In the genomic region with DNA sequence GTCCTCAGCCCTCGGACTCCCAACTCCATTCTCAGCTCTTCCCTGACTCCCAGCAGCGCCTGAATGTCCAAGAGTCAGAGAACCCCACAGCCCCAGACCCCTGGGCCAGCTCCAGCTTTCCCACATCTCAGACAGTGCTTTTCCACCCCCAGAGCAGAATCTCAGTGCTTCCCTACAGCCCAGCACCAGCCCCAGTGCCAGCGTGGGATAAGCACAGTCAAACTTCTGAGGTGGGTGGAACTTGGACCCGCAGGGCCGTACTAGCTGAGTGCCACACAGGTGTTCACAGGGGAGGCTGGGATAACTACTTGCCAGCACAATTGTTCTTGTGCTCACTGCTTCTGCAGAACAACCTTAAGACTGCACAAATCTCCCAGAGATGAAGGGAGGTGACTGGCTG, we compare ENCODE assay signal across 28 mouse cellular contexts.
DNase-seq lines count a peak whose midpoint lies in the region; ATAC-seq and TF ChIP-seq lines count a peak whose summit lies in the region.
"Had no signal": no experiment of that assay in that cellular context is flagged by ENCODE, and none has a peak within 500 bp of the region (broad histone marks: within the 10 kb centered on the region; RNA-seq: fewer than 3 reads in every experiment).

No protein-coding gene starts in this region.

- H3K4me1 ChIP-seq in kidney, postnatal 0 days (replicated peaks; ENCODE audit: insufficient read depth, low read length), result peaks cover 12% of the 10 kb centered on the region
- H3K4me1 ChIP-seq in liver, postnatal 0 days (ENCODE audit: insufficient read depth), result peaks cover 4% of the 10 kb centered on the region; the same call in 1 of the 2 replicates
- H3K4me1 ChIP-seq in E14TG2a.4 (replicated peaks; ENCODE audit: low read depth, low read length), result peaks cover 56% of the 10 kb centered on the region

- 0 out of 2 replicates have a peak overlapping the region, but pooled peaks have one; percentile 13 for H3K9ac ChIP-seq in kidney, postnatal 0 days (ENCODE audit: low read depth, low read length)
- no peak overlapping the region for H3K9ac ChIP-seq in liver, postnatal 0 days (replicated peaks)
- H3K9ac ChIP-seq: embryonic facial prominence, embryonic 15.5 days; forebrain, embryonic 12.5 days; forebrain, postnatal 0 days; intestine, embryonic 15.5 days; limb, embryonic 13.5 days; liver, embryonic 12.5 days; midbrain, embryonic 15.5 days; neural tube, embryonic 15.5 days had no signal

- H3K4me2 ChIP-seq in kidney, postnatal 0 days (ENCODE audit: low read length), result no peak overlapping the region
- H3K4me2 ChIP-seq in liver, postnatal 0 days (ENCODE audit: low read depth, low read length), result no peak overlapping the region
- H3K4me2 ChIP-seq: embryonic facial prominence, embryonic 15.5 days; forebrain, embryonic 12.5 days; intestine, embryonic 15.5 days; limb, embryonic 13.5 days; liver, embryonic 12.5 days; midbrain, embryonic 15.5 days; neural tube, embryonic 15.5 days had no signal

- DNase-seq in kidney, postnatal 0 days (ENCODE audit: low spot score), result no peak
- no peak for DNase-seq in kidney, adult 8-10 months
- peak; percentile 9 for DNase-seq in liver, postnatal 0 days
- no peak for DNase-seq in liver
- peak; percentile 68 for DNase-seq in brain, adult 2 months (ENCODE audit: low read depth, low spot score)
- DNase-seq: adrenal gland, adult 2 months; adrenal gland, postnatal 36 days; B cell, adult 2 months; cerebellum, adult 2 months; cerebellum, postnatal 14 days; forebrain, postnatal 0 days; gastrocnemius, postnatal 14 days; heart, postnatal 14 days; lung, adult 18-20 months; retina, postnatal 1 day had no signal

- no peak overlapping the region for H3K4me3 ChIP-seq in kidney, postnatal 0 days (replicated peaks; ENCODE audit: low read depth, low read length)
- H3K4me3 ChIP-seq in liver, postnatal 0 days (ENCODE audit: low read depth, low read length), result no peak overlapping the region
- peak overlapping the region; percentile 43; the same call in 1 of the 2 replicates for H3K4me3 ChIP-seq in E14TG2a.4 (replicated peaks; ENCODE audit: low read length)
- H3K4me3 ChIP-seq: embryonic facial prominence, embryonic 10.5 days; embryonic facial prominence, embryonic 15.5 days; forebrain, embryonic 12.5 days; heart, adult 2 months; intestine, embryonic 15.5 days; limb, embryonic 13.5 days; liver, embryonic 12.5 days; midbrain, embryonic 15.5 days; neural tube, embryonic 15.5 days had no signal

- no peak for ATAC-seq in kidney, postnatal 0 days (replicated peaks; ENCODE audit: low FRiP score, low read depth)
- no peak for ATAC-seq in liver, postnatal 0 days
- ATAC-seq: activated CD4-positive, CD25-positive, alpha-beta regulatory T cell, adult 4 months; forebrain, postnatal 0 days; hindbrain, postnatal 0 days; intestine, embryonic 15.5 days; liver, embryonic 12.5 days; midbrain, embryonic 15.5 days had no signal

- no peak for TF ChIP-seq EP300 in liver, postnatal 0 days (IDR thresholded peaks at IDR 0.05; ENCODE audit: low read depth)

- no peak overlapping the region for H3K27ac ChIP-seq in kidney, postnatal 0 days
- no peak overlapping the region for H3K27ac ChIP-seq in liver, postnatal 0 days (ENCODE audit: low read depth)
- H3K27ac ChIP-seq: embryonic facial prominence, embryonic 10.5 days; embryonic facial prominence, embryonic 15.5 days; forebrain, embryonic 12.5 days; hindbrain, postnatal 0 days; intestine, embryonic 15.5 days; limb, embryonic 13.5 days; liver, embryonic 12.5 days; macrophage; midbrain, embryonic 15.5 days; neural tube, embryonic 15.5 days had no signal

- 87% methylated on average over 5 of the region's 5 CpGs for WGBS in kidney, postnatal 0 days
- WGBS in liver, postnatal 0 days (ENCODE audit: insufficient replicate concordance), result 88% methylated on average over 5 of the region's 5 CpGs

- no peaks in the 10 kb centered on the region for H3K36me3 ChIP-seq in kidney, postnatal 0 days (ENCODE audit: insufficient read depth, low read length)
- no peaks in the 10 kb centered on the region for H3K36me3 ChIP-seq in liver, postnatal 0 days (replicated peaks; ENCODE audit: insufficient read depth, low read length)
- H3K36me3 ChIP-seq in E14TG2a.4 (ENCODE audit: insufficient read depth, low read length), result no peaks in the 10 kb centered on the region
- H3K36me3 ChIP-seq: embryonic facial prominence, embryonic 10.5 days; embryonic facial prominence, embryonic 15.5 days; forebrain, embryonic 12.5 days; intestine, embryonic 15.5 days; limb, embryonic 13.5 days; liver, embryonic 12.5 days; midbrain, embryonic 15.5 days; neural tube, embryonic 15.5 days had no signal

- H3K27me3 ChIP-seq in kidney, postnatal 0 days (ENCODE audit: insufficient read depth, low read length), result no peaks in the 10 kb centered on the region
- H3K27me3 ChIP-seq in liver, postnatal 0 days (ENCODE audit: insufficient read depth, low read length), result no peaks in the 10 kb centered on the region
- no peaks in the 10 kb centered on the region for H3K27me3 ChIP-seq in E14TG2a.4 (ENCODE audit: insufficient read depth, low read length)
- H3K27me3 ChIP-seq: embryonic facial prominence, embryonic 15.5 days; forebrain, embryonic 12.5 days; intestine, embryonic 15.5 days; liver, embryonic 12.5 days; midbrain, embryonic 15.5 days; neural tube, embryonic 15.5 days had no signal

- TF ChIP-seq CTCF in kidney, postnatal 0 days (IDR thresholded peaks at IDR 0.05; ENCODE audit: low read depth), result no peak
- no peak for TF ChIP-seq CTCF in liver, postnatal 0 days (IDR thresholded peaks at IDR 0.05; ENCODE audit: low read depth)
- no peak for TF ChIP-seq CTCF in E14TG2a.4 (conservative IDR thresholded peaks at IDR 0.05; ENCODE audit: low read length)

- H3K9me3 ChIP-seq in kidney, postnatal 0 days (replicated peaks; ENCODE audit: low read length), result no peaks in the 10 kb centered on the region
- H3K9me3 ChIP-seq in liver, postnatal 0 days (ENCODE audit: low read length), result no peaks in the 10 kb centered on the region
- H3K9me3 ChIP-seq in E14TG2a.4 (ENCODE audit: low read length), result peaks cover 12% of the 10 kb centered on the region
- H3K9me3 ChIP-seq: embryonic facial prominence, embryonic 15.5 days; forebrain, embryonic 12.5 days; intestine, embryonic 15.5 days; liver, embryonic 12.5 days; midbrain, embryonic 15.5 days; neural tube, embryonic 15.5 days had no signal

Comparison
In these comparisons a context has a peak if more than half of its experiments do, and no peak if none do; other contexts are left out.
1. DNase-seq: peak in liver, postnatal 0 days (single experiment) and brain, adult 2 months (single experiment); none in kidney, postnatal 0 days (single experiment), kidney, adult 8-10 months (0 of 2) and liver (single experiment).